Mouse (Mus musculus) hindbrain, embryonic 11.5 days (tissue): ENCODE results near the gene Nf2. TPM values are rescaled to one million over a fixed set of nuclear protein-coding genes. Genes with fewer than 3 reads are reported as not detected.
A peak's percentile ranks its signal among the peaks of the same experiment; 100 is the strongest.

Experiments
- ATAC-seq: fragments of 200-750 bp; cut with Nextera tagmentation; 2 replicates; pipeline ENCODE4 v1.8.0; 2017; ENCODE audit warnings: mild to moderate bottlenecking, moderate TSS enrichment, moderate library complexity; ENCODE audit not compliant: low FRiP score
- DNase-seq: peaks from one replicate; pipeline ENCODE4 v3.0.0-alpha.2; 2015; ENCODE audit warnings: low spot score
- H3K27ac ChIP-seq: fragments of 300-500 bp; sonication (generic); 2 replicates; pipeline ENCODE4 v1.5.1; 2014; ENCODE audit warnings: mild to moderate bottlenecking, low read depth, low read length
- H3K27me3 ChIP-seq: fragments of 300-500 bp; sonication (generic); 2 replicates; pipeline ENCODE4 v1.6.1; 2014; ENCODE audit warnings: mild to moderate bottlenecking, low read length, moderate library complexity, mixed read lengths; ENCODE audit not compliant: control insufficient read depth, insufficient read depth
- H3K36me3 ChIP-seq: fragments of 300-500 bp; sonication (generic); 2 replicates; pipeline ENCODE4 v1.6.1; 2014; ENCODE audit warnings: mild to moderate bottlenecking, low read length, moderate library complexity, mixed read lengths; ENCODE audit not compliant: control insufficient read depth, insufficient read depth
- H3K4me1 ChIP-seq: fragments of 300-500 bp; sonication (generic); replicated peaks from 2 replicates; pipeline ENCODE4 v1.6.1; 2014; ENCODE audit warnings: low read length, mixed read lengths; ENCODE audit not compliant: control insufficient read depth, insufficient read depth
- H3K4me2 ChIP-seq: fragments of 300-500 bp; sonication (generic); replicated peaks from 2 replicates; pipeline ENCODE4 v1.6.1; 2014; ENCODE audit warnings: mild to moderate bottlenecking, low read depth, low read length
- H3K4me3 ChIP-seq: fragments of 300-500 bp; sonication (generic); 2 replicates; pipeline ENCODE4 v1.5.1; 2014; ENCODE audit warnings: low read depth, low read length
- H3K9ac ChIP-seq: fragments of 300-500 bp; sonication (generic); 2 replicates; pipeline ENCODE4 v1.6.1; 2014; ENCODE audit warnings: low read depth, low read length
- H3K9me3 ChIP-seq: fragments of 300-500 bp; sonication (generic); 2 replicates; pipeline ENCODE4 v1.6.1; 2016; ENCODE audit warnings: low read length; ENCODE audit not compliant: control insufficient read depth
- WGBS: fragments of 180-500 bp; shearing (Covaris S2); extraction: QIAGEN DNeasy Blood & Tissue Kit; methylation state at CpG from one replicate; pipeline ENCODE4 v1.1.7; 2014; 5-methylcytosine and 5-hydroxymethylcytosine counted together
- polyA plus RNA-seq: library from polyadenylated mRNA; unstranded; fragments of >200 nt; fragmentation: Nextera tagmentation; extraction: Ambion mirVana; gene quantifications from 2 replicates; pipeline ENCODE4 v1.2.1, GENCODE M21; 2014

Gene Nf2
- polyA plus RNA-seq, 1 experiment from 2014 or later: 49.9 TPM

GRCm38 (mm10) chr11:4789691-4790090 is 59.6 kb downstream of the Nf2 start:
- no peak for DNase-seq
- 97% methylated on average over 5 of the region's 5 CpGs for WGBS

DNA sequence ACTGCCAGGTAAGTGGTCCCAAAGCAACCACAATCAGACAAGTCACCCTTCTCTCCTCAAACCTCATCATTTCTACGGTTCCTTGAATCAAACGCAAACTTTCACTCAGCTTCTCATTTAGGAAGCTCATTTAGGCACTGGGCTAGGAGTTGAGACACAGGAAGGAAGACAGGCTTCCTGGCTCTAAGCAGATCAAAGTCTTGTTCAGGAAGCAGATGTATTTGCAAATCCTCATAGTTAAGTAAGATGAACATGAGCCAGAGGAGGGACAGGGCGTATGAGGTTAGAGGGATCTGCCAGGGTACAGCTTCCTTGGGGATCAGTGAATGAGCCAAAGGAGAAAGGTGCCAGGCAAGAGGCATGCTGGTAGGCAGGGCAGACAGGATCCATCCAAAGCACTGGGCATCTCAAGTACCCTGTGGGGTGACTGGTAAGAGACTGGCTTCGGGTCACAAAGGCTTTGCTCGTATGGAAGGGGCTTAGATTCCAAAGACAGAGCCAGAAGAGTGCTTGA is 64.7 kb downstream of the Nf2 start:
- no peak overlapping the region for H3K4me3 ChIP-seq
- no peaks in the 10 kb centered on the region for H3K27me3 ChIP-seq
- H3K4me1 ChIP-seq: no peaks in the 10 kb centered on the region
- 81% methylated on average over 5 of the region's 5 CpGs for WGBS
- ATAC-seq: no peak
- no peak overlapping the region for H3K27ac ChIP-seq
- H3K4me2 ChIP-seq: no peak overlapping the region
- H3K9me3 ChIP-seq: no peaks in the 10 kb centered on the region
- H3K9ac ChIP-seq: no peak overlapping the region
- H3K36me3 ChIP-seq: peaks cover 8% of the 10 kb centered on the region; the same call in 1 of the 2 replicates
- DNase-seq: no peak

More at GRCm38 (mm10) chr11:4789691-4790090, 59.6 kb downstream of the Nf2 start:
- no peak overlapping the region for H3K4me2 ChIP-seq
- H3K27ac ChIP-seq: no peak overlapping the region
- no peaks in the 10 kb centered on the region for H3K4me1 ChIP-seq
- H3K4me3 ChIP-seq: no peak overlapping the region
- no peak overlapping the region for H3K9ac ChIP-seq
- peaks cover 6% of the 10 kb centered on the region; the same call in 1 of the 2 replicates for H3K36me3 ChIP-seq
- ATAC-seq: no peak
- no peaks in the 10 kb centered on the region for H3K9me3 ChIP-seq
- H3K27me3 ChIP-seq: no peaks in the 10 kb centered on the region

DNA sequence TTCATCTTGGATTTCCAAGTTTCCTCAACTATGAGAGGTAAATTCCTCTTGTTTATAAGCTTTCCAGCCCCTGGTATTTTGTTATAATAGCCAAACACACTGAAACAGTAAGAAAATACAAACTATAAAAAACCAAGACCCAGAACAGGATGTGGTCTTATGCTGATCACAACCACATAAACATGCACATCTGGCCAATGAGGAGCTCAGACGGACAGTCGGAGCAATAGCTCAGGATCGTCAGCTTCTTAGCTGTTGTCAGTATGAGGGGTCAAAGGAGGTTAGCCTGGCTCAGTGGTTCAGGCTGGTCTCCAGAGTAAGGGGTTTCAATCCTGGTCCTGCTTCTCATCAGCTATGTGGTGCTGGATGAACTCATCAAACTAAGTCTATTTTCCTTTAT is 66.2 kb downstream of the Nf2 start:
- Histone ChIP-seq H3K27ac (no peak overlapping the region), H3K27me3 (no peaks in the 10 kb centered on the region), H3K36me3 (peaks cover 11% of the 10 kb centered on the region; the same call in 1 of the 2 replicates), H3K9me3 (no peaks in the 10 kb centered on the region), H3K4me1 (no peaks in the 10 kb centered on the region), H3K4me2 (no peak overlapping the region), H3K4me3 (no peak overlapping the region), H3K9ac (no peak overlapping the region)
- 85% methylated on average over 3 of the region's 3 CpGs for WGBS
- ATAC-seq (no peak), DNase-seq (no peak)

DNA sequence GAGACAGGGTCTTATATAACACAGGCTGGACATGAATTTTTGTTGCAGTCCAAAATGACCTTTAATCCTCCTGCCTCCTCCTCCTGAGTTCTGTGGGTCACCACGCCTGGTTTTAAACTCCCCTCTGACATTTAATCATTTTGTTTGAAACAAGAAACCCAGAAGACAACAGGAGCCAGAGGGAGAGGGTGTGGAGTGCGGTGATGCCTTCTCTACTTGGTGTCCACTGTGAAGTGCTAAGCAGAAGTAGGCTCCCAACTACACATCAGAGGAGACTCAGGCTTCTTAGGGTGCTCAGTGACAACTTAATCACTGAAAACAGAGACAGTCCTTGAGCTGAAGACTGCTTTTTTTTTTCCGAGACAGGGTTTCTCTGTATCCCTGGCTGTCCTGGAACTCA is 68.4 kb downstream of the Nf2 start:
- Histone ChIP-seq H3K4me3 (no peak overlapping the region), H3K4me1 (no peaks in the 10 kb centered on the region), H3K4me2 (no peak overlapping the region), H3K27ac (no peak overlapping the region), H3K36me3 (peaks cover 5% of the 10 kb centered on the region; the same call in 1 of the 2 replicates), H3K27me3 (no peaks in the 10 kb centered on the region), H3K9me3 (no peaks in the 10 kb centered on the region), H3K9ac (no peak overlapping the region)
- WGBS: 82% methylated on average over 3 of the region's 3 CpGs
- ATAC-seq (no peak), DNase-seq (no peak)

- WGBS: 27% methylated on average over 3 of the region's 3 CpGs
- H3K9ac ChIP-seq: no peak overlapping the region
- no peak overlapping the region for H3K4me3 ChIP-seq
- H3K27ac ChIP-seq: no peak overlapping the region
- peak; percentile 84 for DNase-seq
- H3K36me3 ChIP-seq: no peaks in the 10 kb centered on the region
- H3K27me3 ChIP-seq: no peaks in the 10 kb centered on the region
- no peaks in the 10 kb centered on the region for H3K4me1 ChIP-seq
- H3K4me2 ChIP-seq: no peak overlapping the region
- no peaks in the 10 kb centered on the region for H3K9me3 ChIP-seq
- no peak for ATAC-seq
Measured at GRCm38 (mm10) chr11:4772925-4773324, 76.4 kb downstream of the Nf2 start.

- H3K9me3 ChIP-seq: no peaks in the 10 kb centered on the region
- no peak for ATAC-seq
- no peaks in the 10 kb centered on the region for H3K4me1 ChIP-seq
- 79% methylated on average over 7 of the region's 7 CpGs for whole genome bisulfite sequencing
- no peaks in the 10 kb centered on the region for H3K36me3 ChIP-seq
- H3K4me3 ChIP-seq: no peak overlapping the region
- H3K4me2 ChIP-seq: no peak overlapping the region
- DNase-seq: no peak
- H3K9ac ChIP-seq: no peak overlapping the region
- no peaks in the 10 kb centered on the region for H3K27me3 ChIP-seq
- no peak overlapping the region for H3K27ac ChIP-seq
Measured at GRCm38 (mm10) chr11:4771756-4772155, 77.6 kb downstream of the Nf2 start.

GRCm38 (mm10) chr11:4769881-4770280 is 79.5 kb downstream of the Nf2 start:
- H3K36me3 ChIP-seq: no peaks in the 10 kb centered on the region
- no peak overlapping the region for H3K4me3 ChIP-seq
- H3K9ac ChIP-seq: no peak overlapping the region
- DNase-seq (no peak), ATAC-seq (no peak)
- no peaks in the 10 kb centered on the region for H3K9me3 ChIP-seq
- H3K4me2 ChIP-seq: no peak overlapping the region
- H3K27me3 ChIP-seq: no peaks in the 10 kb centered on the region
- H3K4me1 ChIP-seq: no peaks in the 10 kb centered on the region
- 93% methylated on average over 6 of the region's 6 CpGs for WGBS
- no peak overlapping the region for H3K27ac ChIP-seq

DNA sequence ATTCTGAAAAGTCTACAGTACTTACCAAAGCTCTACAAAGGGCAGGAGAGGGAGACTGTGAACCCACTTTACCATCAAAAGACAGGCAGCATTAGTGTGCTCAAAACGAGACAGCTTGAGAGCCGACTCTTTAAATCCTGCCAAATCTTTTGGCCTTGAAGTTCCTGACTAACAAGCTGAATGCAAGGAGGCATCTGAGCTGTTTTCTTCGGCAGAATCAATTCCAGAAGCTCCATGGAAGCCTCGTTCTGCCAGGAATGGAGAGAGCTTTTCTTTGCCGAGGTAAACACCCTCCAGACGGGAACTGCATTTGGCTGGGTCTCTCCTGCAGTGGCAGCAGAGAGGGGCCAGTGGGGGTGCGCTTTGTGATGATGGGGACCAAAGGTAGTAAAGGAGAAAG is 80.0 kb downstream of the Nf2 start:
- no peak for ATAC-seq
- WGBS: 79% methylated on average over 7 of the region's 7 CpGs
- Histone ChIP-seq H3K36me3 (no peaks in the 10 kb centered on the region), H3K4me1 (no peaks in the 10 kb centered on the region), H3K9ac (no peak overlapping the region), H3K27me3 (no peaks in the 10 kb centered on the region), H3K9me3 (no peaks in the 10 kb centered on the region), H3K4me3 (no peak overlapping the region), H3K4me2 (no peak overlapping the region), H3K27ac (no peak overlapping the region)
- DNase-seq: no peak

DNA sequence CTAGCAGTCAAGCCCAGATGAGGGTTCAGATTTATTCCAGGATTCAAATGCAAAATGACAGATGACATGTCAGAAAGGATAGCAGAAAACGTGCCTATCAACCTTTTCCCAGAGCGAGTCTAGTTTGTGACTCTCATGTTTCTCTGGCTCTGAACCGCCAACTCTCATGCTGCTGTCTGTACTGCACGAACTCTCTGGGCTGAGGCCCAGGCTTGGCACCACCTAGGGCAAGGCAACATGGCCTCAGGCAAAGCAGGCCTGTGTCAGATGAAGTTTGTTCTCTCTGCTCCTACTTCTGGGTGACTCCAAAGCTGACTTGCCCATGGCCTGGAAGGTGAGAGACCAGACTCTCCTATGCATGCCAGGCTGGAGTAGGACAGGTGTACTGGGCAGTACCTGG is 80.9 kb downstream of the Nf2 start:
- DNase-seq (no peak), ATAC-seq (no peak)
- no peaks in the 10 kb centered on the region for H3K9me3 ChIP-seq
- no peaks in the 10 kb centered on the region for H3K4me1 ChIP-seq
- H3K27ac ChIP-seq: no peak overlapping the region
- no peak overlapping the region for H3K9ac ChIP-seq
- H3K27me3 ChIP-seq: no peaks in the 10 kb centered on the region
- H3K36me3 ChIP-seq: no peaks in the 10 kb centered on the region
- 85% methylated on average over 4 of the region's 4 CpGs for WGBS
- no peak overlapping the region for H3K4me2 ChIP-seq
- H3K4me3 ChIP-seq: no peak overlapping the region
